Mouse (Mus musculus) natural killer cell, adult 2 months (primary cell): ENCODE results near the gene Acox1.
A peak's percentile ranks its signal among the peaks of the same experiment; 100 is the strongest.

Experiments used
- DNase-seq, 2 experiments: peaks; one replicate each; pipeline ENCODE4 v3.0.0; 2022; ENCODE audit warnings: low spot score in 2 of 2

Gene Acox1

DNA sequence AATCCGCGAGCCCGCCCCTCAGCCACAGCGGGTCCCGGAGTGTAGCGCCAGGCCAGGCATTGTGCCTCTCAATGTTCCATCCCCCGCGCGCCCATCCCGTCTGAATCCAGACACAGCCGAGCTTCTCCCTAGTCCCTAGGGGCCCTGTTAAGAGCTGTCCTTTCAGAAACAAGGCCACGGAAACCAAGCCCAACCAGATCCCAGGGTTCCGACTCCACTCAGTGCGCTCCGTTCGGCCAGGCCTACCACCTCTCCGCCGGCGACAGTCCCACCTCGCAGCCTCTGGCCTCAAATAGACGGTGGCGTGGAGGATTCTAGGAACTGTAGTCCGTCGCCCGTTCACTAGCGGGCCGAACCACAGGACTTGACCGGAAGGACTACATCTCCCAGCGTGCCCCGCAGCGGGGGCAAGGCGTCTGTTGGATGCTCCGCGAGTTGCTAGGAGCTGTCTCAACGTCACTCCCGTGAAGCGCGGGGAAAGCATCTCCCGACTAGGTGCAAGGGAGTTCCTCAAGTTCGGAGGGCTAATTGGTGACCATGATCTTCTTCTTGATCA is 30.9 kb downstream of the Acox1 start, which contains the start of gene Fbf1:
TSS of gene Fbf1 (minus strand) at position 283 of the 556 bp plus-strand sequence.
- DNase-seq: peak; percentile 85 to 86

DNA sequence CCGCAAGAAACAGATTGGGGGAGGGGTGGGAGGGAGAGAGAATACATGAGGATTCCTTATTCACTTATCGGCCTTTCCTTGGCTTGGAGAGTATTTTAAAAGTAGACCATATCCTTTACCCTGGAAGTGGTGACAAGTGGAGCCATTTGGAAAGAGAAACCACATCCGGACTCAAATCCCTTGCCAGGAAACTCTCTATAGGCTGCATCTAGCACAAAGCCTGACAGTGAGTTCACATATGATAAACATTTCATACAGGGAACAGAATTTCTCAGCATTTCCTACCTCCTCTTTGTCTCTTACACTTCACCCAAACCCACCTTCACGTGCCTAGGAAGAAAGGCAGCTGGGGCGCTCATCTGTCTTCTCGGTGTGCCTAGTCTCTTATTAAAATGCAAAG is 31.6 kb downstream of the Acox1 start:
- no peak for DNase-seq

DNA sequence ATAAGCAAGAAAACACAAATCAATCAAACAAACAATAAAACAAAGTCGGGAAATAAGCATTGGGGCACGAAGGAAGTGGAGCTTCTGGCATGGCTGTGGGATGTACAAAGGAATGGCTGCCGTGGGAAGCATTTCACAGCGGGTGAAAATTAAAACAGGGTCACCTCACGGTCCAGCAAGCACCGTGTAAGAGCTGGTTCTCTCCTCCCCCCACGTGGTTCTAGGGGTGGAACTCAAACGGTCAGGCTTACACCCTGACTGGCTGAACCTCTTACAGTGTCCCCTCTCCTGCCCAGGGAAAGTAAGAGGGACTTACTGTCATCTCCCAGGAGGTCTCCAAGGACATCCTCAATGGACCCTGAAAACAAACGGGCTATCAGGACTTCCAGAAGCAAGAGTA is 35.8 kb downstream of the Acox1 start:
- no peak for DNase-seq

DNA sequence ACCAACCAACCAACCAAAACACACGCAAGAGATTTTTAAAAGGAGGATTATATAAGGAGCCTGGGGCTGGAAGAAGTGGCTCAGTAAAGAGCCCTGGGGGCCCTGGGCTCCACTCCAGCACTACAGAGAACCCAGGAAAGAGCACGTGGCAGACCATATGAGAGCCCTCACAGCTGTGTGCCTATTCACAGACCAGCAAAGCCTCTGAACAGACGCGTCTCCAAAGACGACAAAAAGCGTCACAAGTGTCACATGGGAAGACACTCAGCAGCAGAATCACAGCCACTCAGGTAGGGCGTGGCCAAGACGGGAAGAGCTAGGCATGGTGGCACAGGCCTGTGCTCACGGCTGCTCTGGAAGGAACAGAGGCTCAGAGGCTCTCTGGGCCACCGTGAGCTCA is 36.7 kb downstream of the Acox1 start:
- no peak for DNase-seq

DNA sequence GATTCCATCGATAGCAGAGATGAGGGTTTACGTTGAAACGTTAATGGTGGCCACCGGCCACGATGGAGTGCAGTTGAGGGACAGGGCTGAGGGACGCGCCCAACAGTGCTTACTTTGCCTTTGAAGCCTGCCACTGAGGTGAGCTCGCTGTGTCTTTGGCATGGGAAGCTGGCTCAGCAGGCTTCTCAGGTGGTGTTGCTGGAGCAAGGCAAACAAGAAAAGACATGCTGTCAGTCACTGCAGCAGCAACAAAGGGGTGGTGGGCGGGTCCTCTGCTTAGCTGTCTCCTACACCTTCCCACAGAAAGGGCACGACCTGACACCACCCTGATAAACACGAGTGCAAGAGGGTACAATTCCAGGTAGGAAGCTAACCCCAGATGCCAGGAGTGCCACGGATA is 37.5 kb downstream of the Acox1 start:
- DNase-seq: no peak

DNA sequence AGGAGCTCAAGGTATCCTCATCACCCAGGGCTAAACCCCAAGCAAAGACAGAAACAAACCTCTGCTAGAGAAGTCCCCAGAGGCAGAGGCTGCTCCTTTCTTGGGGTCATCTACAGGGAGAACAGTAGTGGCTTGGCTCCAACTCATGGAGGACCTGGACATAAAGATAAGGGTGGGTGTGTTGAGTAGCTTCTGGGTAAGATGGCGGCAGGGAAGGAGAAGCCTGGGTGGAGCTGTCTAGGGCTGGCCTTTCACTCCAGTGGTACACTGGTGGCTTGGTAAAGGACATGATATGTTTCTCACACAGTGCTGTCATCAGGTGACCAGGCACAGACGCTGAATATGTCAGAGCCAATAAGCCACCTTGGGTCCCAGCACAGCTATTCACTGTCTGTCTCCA is 47.9 kb downstream of the Acox1 start:
- DNase-seq: no peak

DNA sequence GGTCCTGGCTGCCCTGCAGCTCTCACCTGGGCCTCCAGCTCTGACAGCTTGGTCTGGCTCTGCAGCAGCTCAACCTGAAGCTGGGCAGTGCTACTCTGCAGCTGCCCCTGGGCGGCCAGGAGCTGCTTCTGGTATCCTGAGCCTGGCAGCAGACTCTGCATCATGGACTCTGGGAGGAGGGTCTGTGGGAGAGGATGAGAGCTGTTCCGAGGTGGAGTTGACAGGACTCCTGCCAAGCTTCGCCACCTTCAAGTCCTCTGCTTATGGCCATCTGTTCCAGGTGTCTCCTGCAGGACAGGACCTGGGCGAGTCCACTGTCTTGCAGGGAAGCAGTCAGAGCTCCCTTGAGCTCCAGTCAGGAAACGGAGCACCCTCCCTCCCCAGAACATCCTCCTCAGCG is 49.5 kb downstream of the Acox1 start:
- no peak for DNase-seq

DNA sequence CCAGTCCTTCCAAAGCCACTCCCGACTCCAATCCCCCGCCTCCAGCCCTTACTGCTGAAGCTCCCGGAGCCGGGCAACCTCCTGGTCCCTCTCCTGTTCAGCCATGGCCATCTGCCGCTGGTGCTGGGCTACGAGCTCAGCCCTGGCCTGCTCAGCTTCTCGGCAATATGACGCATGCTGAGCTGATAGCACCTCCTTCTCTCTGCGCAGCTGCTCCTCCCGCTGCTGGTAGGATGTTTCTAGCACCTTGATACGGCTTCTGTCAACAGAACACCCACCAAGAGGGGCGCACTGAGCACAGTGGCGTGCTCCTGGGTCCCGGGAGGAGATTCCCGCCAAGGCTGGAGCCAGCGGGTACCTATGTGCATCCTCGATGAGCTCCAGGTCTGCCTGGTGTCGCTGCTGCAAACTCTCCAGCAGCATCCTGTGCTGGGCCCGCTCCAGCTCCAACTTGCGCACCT is 50.1 kb downstream of the Acox1 start:
- no peak for DNase-seq

DNA sequence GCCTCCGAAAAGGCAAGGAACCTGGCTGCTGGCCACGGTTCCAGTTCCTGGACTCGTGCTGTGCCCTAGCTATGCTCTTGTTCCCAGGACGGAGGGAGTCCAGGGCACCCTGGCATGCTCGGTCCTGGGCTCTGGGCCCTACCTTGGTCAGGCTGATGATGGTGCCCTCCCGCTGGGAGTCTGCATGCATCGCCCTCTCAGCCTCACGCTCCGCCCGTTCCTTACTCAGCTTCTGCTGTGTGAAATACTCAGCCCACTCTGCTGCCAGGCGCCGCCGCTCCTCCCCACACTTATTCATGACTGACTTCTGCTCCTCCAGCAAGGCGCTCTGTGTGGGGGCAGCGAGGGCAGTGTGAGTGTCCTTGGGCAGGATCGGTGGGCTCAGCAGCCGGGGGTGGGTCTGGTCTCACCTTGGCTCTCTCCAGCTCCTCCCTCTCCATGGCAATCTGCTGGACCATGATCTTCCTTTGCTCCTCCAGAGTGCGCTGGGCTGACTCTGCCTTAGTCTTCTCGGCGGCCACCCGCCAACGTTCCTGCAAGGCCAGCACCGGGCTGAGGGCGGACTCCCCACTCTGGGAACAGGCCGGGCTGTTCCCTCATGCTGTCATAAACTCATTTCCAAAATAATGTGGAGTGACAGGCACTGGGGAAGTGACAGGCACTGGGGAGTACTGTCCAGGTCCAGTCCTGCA is 52.4 kb downstream of the Acox1 start:
- no peak for DNase-seq

DNA sequence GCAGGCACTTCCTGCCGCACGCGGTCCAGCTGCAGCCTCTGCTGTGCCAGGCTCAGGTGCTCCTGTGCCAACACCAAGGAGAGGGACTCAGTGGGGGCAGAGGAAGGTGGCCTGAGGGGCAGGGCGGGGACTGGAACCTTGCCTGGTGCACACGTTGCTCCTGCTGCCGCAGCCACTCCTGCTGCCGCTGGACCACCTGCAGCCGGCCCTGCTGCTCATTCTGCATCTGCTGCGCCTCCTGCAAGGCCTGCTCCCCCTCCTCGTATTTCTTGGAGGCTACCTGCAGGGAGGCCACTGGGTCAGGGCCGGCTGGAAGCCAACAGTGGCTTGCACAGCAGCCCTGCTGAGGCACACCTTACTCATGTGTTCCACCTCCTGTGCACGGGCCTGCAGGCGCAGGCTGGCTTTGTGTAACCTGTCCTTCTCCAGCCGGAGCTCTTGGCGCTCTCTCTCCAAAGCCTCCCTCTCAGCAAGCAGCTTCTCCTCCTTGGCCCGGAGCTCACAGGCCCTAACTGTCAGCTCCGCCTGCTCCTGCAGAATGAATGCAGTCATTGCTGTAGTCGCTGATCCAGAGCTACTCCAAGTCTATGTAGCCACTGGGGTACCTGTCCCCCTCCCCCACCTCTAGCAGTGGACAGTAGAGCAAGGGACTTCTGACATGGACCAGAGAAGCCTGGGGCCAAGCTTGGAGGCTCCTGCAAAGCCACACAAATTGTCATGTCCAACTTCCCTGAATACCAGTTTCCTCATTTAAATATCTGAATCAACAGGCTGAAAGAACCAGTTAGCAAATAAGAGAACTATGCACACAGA is 53.2 kb downstream of the Acox1 start:
- DNase-seq: no peak

DNA sequence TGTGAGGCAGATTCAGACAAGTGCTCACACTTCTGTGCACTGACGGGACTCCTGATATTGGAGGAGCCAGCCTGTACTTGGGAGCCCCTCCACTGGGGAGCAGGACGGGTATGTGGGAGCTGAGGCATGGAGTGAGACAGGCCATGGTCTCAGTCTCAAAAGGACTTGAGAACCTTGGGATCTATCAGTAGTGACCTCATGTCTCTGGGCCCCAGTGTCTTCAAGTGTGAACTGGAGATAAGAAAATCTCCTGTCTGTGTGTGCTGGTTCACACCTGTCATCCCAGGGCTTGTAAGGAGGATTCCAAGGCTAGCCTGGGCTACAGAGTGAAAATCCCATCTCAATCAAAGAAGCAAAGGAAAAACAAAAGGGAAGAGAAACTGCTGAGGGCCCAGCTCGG is 55.4 kb downstream of the Acox1 start:
- no peak for DNase-seq

DNA sequence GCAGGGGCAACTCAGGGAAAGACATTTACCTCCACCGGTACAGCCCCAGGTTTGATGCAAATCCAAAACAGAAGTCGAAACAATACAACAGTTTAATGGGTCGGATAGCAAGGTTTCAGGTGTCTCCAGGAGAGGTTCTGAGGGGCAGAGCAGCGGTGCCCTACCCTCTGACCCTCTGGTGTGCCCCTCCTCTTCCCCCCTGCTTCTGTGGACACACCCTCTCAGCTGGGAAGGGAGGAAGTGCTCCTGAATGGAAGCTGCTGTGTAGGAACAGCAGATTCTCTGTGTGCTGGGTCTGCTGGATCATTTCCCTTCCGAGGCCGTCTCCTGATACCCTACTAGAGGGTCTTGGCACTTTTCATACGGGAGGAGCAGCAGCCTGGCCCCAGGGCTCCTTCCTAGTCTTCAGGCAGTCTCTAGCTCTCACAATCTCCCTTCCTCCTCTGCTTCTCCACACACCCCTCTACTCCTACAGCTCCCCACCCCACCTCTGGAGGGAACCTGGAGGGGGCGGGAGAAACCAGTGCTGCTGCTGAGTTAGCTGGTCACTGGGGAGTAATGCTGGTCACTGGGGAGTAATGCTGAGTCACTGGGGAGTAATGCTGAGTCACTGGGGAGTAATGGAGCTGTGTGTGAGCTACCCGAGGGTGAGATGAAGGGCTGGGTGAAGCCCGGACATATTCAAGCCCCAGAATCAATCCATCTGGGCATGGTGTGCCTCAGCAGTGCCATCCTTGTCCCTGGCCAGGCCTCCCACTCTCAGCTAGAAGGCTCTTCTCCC is 56.4 kb downstream of the Acox1 start:
- DNase-seq: no peak

DNA sequence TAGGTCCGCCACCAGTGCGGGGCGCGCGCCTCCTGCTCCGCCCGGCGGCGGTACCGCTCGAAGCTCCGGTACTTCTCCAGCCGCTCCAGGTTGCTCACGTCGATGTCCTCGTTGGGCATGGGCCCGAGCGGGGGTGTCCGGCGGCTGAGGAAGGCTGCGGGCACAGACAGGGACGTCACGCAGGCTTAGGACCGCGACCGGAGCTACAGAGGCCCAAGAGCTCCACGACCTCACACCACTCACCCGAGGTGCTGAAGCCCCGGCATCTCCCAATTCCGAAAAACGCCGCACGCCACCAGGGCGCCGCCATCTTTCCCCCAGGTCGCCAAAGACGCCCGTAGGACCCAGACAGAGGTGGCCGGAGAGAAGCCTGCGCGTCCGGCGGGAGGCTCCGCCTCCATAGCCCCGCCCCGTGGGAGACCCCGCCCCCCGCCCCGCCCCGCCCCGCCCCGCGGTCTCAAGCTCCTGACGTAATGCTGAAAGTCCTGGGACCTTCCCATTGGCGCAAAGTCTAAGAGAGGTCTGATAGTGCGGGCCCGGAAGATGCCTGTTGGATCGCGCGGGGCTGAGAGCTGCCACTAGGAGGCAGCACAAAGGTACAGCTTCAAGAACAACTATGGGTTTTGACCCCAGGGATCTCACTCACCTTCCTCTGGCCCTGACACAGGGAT is 60.2 kb downstream of the Acox1 start, which contains the start of gene Mrpl38:
TSS of gene Mrpl38 (minus strand) at position 401 of the 671 bp plus-strand sequence.
- peak; percentile 84 to 89 for DNase-seq

DNA sequence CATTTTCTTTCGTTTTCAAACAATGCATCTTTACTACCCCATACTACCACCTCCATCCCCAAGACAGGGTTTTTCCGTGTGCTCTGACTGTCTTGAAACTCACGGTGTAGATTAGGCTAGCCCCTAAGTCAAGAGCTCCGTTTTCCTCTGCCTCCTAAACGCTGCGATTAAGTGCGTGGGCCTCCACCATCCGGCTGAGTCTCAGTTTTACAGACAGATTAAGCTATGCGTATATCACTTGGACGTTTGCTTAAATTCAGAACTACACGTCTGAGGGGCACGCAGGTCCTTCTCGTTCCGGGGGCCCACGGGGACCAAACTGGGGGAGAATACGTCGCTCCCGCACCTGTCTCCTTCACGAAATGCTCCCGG is 60.8 kb downstream of the Acox1 start:
- no peak for DNase-seq

DNA sequence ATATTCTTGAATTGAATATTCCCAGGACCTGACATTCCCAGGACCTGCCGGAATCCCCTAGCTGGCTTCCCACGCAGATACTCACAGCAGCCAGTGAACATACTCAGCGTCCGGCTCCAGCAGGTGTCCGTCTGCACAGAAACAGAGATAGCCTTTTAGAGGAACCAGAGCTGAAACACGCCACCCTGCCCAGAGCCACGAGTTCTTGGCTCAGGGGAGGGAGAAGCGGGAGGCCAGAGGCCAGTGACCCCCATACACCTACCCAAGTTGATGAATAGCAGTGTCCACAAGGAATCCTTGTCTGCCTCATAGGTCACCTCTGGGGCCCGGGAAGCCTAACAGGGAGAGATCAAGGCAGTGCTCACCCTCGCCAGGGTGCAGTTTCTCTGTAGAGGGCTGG is 64.7 kb downstream of the Acox1 start:
- DNase-seq: no peak

DNA sequence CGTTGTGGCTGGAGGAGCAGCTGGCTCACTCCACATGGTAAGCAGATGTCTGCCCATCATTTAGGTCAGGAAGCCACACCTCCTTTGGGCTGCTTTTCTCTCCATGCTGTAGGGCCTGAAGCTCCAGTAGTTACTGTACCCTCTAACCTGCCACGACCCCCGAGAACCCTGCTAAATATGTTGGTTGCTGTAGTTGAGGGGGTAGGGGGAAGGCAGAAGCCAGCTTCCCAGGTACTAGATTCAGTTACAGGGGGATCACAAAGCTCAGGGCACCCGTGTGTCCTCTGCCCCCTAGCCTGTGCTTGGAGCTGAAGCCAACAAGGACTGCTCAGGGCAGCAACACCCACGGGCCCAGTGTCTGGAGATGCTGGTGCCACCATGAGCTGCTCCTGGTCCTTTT is 65.3 kb downstream of the Acox1 start:
- DNase-seq: no peak

DNA sequence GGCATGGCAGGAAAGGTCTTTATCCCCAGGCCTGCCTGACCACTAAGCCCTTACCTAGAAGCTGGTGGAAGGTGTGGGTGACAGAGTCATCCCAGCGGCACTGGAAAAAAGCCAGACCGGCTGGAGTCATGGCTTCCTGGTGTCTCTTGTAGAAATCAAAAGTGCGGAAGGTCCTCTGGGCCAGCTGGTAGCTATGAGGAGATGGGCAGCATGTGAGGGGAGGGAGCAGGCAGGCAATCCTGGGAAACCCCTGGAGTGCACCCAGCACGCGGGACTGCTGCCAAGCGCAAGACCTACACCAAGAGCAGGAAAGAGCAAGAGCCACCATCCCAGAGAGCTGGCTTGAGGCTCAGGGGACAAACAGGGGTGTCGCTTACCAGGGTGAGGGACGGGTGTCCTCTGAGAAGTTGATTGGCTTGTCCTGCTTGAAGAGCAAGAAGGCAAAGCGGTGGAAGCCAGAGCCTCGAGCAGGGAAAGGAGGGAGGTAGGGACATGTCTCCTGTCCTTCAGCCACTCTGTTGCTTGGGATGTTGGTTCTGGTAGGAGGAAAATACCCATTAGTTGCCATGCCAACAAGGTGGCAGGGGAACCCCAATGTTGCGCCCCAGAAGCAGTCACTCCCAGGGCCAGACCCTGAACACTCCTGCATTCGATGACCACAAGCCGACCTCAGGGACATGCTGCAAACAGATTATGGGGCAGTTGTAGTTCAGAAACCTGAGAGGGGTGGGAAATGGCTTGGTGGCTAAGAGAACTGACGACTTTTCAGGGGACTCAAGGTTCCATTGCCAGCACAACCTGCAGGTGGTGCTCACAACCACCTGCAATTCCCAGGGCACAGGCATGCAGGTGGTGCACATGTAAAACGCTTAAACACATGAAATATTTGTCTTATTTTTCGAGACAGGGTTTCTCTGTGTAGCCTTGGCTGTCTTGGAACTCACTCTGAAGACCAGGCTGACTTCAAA is 66.2 kb downstream of the Acox1 start:
- no peak for DNase-seq

DNA sequence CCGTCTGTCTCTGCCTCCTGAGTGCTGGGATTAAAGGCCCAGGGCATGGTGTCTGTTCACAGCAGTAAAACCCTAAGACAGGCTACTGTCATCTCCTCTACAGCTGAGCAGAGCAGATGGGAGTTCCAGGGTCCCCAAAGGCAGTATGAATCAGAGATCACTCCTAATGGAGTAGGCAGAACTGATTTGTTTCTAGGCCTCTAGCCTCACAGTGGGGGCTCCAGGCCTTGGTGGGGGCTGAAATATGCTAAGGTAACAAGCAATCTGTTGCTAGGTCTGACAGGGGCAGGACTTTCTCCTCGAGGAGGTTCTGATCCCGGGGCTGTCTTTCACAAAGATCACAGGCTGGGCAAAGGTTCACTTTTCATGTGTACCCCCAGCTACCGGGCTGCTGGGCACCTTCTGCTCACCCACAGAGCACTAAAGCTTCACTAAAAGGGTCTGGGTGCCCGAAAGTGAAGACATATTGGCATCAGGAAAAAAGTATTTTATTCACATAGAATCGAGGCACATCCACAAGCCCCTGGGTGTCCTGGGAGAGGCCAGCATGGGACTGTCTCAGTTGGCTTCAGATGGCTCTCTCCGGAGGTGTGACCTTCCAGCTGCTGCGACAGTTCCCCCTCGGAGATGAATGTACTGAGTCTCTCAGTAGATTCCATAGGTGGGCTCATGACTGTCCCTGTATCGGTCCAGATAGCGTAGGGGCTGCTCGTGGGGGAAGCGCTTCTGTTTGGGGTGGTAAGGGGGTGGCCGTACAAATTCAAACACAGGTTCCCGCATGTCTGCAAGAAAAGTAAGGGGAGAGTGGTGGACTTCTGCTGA is 67.3 kb downstream of the Acox1 start:
- DNase-seq: no peak

DNA sequence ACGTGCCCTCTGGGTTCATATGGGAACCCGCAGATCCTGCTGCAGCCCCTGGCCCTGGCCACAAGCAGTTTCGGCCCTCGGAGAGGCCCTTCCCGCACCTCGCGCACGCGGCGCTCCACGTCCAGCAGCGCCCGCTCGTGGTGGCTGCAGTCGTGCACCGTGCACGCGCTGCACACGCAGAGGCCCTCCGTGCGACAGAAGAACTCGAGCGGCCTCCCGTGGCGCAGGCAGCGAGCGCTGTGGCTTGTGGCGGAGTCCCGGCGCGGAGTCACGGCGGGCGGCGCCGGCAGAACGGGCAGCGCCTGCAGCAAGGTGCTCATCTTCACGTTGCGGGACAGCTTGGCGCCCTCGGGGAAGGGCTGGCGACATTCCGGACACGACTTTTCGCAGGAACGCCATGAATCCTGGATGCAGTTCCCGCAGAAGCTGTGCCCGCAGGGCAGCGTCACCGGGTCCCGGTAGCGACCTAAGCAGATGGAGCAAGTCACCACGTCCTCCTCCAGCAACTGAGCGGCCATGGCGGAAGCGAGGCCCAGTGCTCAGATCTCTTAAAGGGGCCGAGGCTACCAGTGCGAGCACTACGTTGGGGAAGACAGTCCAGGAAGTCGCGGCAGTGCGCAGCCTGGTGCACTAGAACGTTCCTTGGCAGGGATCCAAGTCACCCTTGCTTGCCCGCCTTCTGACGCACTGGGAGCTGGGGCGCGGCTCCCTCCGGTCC is 68.2 kb downstream of the Acox1 start, which contains the start of gene Trim65:
TSS of gene Trim65 (minus strand) at position 641 of the 718 bp plus-strand sequence.
- DNase-seq: peak; percentile 85 to 88
